Mouse (Mus musculus): Measurements from ENCODE around the gene Ak7.

GRCm38 (mm10) chr12:105798001-105798400 lies 92.2 kb downstream of the Ak7 start:
- TF ChIP-seq CTCF (IDR thresholded peaks at IDR 0.05; ENCODE audit: low read depth): no peak
- TF ChIP-seq EP300 (optimal IDR thresholded peaks at IDR 0.05): no peak

Data from stomach, postnatal 0 days (tissue).